Comparison of ENCODE assay signal across 8 mouse cellular contexts in genomic region chr7:123123665-123124298, GRCm38 (mm10). TPM values are rescaled to one million over a fixed set of nuclear protein-coding genes. Genes with fewer than 3 reads are reported as not detected.
DNase-seq lines count a peak whose midpoint lies in the region; ATAC-seq and TF ChIP-seq lines count a peak whose summit lies in the region.

TSS of gene Tnrc6a (plus strand) at chr7:123123885.

- WGBS in forebrain, embryonic 14.5 days, result under 1% methylated on average over 38 of the region's 55 CpGs
- WGBS in neural tube, embryonic 15.5 days, result under 1% methylated on average over 50 of the region's 55 CpGs

- ATAC-seq in cerebellum, adult (ENCODE audit: insufficient number of reproducible peaks, low FRiP score, low TSS enrichment), result peak; percentile 95
- peak; percentile 95 for ATAC-seq in forebrain, embryonic 14.5 days
- ATAC-seq in neural tube, embryonic 15.5 days (ENCODE audit: low FRiP score), result peak; percentile 96

- peak within 1 kb of the TSS; percentile 49 for H3K4me2 ChIP-seq in forebrain, embryonic 14.5 days (ENCODE audit: low read length)
- H3K4me2 ChIP-seq in neural tube, embryonic 15.5 days, result peak within 1 kb of the TSS; percentile 67

- TF ChIP-seq EP300 in ES-Bruce4 (IDR thresholded peaks at IDR 0.05; ENCODE audit: insufficient read depth, low read depth, low read length), result no peak

- peaks cover 12% of the 10 kb centered on the region for H3K36me3 ChIP-seq in ES-Bruce4 (ENCODE audit: control insufficient read depth, insufficient read depth, low read length, poor library complexity, severe bottlenecking)
- H3K36me3 ChIP-seq in forebrain, embryonic 14.5 days (ENCODE audit: control insufficient read depth, insufficient read depth, low read length), result peaks cover 9% of the 10 kb centered on the region
- H3K36me3 ChIP-seq in neural tube, embryonic 15.5 days, result no peaks in the 10 kb centered on the region

- intact Hi-C loops in heart, postnatal 14 days (cut with DNase I), result loop anchor here (5.0 kb wide), 1 partner anchor 36 kb away; no protein-coding TSS in a partner anchor

- H3K9me3 ChIP-seq in ES-Bruce4 (replicated peaks; ENCODE audit: control insufficient read depth, insufficient read depth, low read length, poor library complexity, severe bottlenecking), result no peaks in the 10 kb centered on the region
- H3K9me3 ChIP-seq in forebrain, embryonic 14.5 days (replicated peaks; ENCODE audit: control insufficient read depth, low read length), result no peaks in the 10 kb centered on the region
- no peaks in the 10 kb centered on the region for H3K9me3 ChIP-seq in neural tube, embryonic 15.5 days (replicated peaks)

- no peak for TF ChIP-seq POLR2A in ES-Bruce4 (IDR thresholded peaks at IDR 0.05; ENCODE audit: insufficient read depth, low read length)

- peak within 1 kb of the TSS; percentile 96 for H3K4me3 ChIP-seq in ES-Bruce4 (ENCODE audit: low read depth, low read length)
- H3K4me3 ChIP-seq in forebrain, embryonic 14.5 days (ENCODE audit: low read depth, low read length), result peak within 1 kb of the TSS; percentile 98
- peak within 1 kb of the TSS; percentile 86 for H3K4me3 ChIP-seq in neural tube, embryonic 15.5 days (replicated peaks)

- no peak for TF ChIP-seq CTCF in ES-Bruce4 (IDR thresholded peaks at IDR 0.05; ENCODE audit: low read depth, low read length)

- H3K4me1 ChIP-seq in ES-Bruce4 (ENCODE audit: control insufficient read depth, insufficient read depth, low read length), result no peaks in the 10 kb centered on the region
- peaks cover 9% of the 10 kb centered on the region; the same call in 1 of the 2 replicates for H3K4me1 ChIP-seq in forebrain, embryonic 14.5 days (ENCODE audit: control insufficient read depth, insufficient read depth, low read length)
- H3K4me1 ChIP-seq in neural tube, embryonic 15.5 days, result peaks cover 34% of the 10 kb centered on the region

- DNase-seq in forebrain, embryonic 14.5 days (ENCODE audit: low spot score), result peak; percentile 93
- peak; percentile 94 to 95 for DNase-seq in heart, postnatal 14 days
- peak; percentile 93 for DNase-seq in layer of hippocampus, adult 11-12 months (ENCODE audit: low spot score)
- peak; percentile 93 to 94 for DNase-seq in lung, adult 18-20 months
- peak; percentile 93 for DNase-seq in testis, postnatal 14 days (ENCODE audit: low spot score)

- peak within 1 kb of the TSS; percentile 81 for H3K27ac ChIP-seq in ES-Bruce4 (ENCODE audit: insufficient read depth, low read length)
- H3K27ac ChIP-seq in forebrain, embryonic 14.5 days (ENCODE audit: low read depth, low read length), result peak within 1 kb of the TSS; percentile 97
- H3K27ac ChIP-seq in neural tube, embryonic 15.5 days (replicated peaks), result peak within 1 kb of the TSS; percentile 96

- peak within 1 kb of the TSS; percentile 100 for H3K9ac ChIP-seq in ES-Bruce4 (ENCODE audit: low read depth, poor library complexity, severe bottlenecking)
- peak within 1 kb of the TSS; percentile 92 for H3K9ac ChIP-seq in forebrain, embryonic 14.5 days (ENCODE audit: low read length)
- H3K9ac ChIP-seq in neural tube, embryonic 15.5 days (replicated peaks), result peak within 1 kb of the TSS; percentile 88

- no peaks in the 10 kb centered on the region for H3K27me3 ChIP-seq in ES-Bruce4 (ENCODE audit: control insufficient read depth, insufficient read depth, low read length, poor library complexity, severe bottlenecking)
- no peaks in the 10 kb centered on the region for H3K27me3 ChIP-seq in forebrain, embryonic 14.5 days (replicated peaks; ENCODE audit: control insufficient read depth, insufficient read depth, low read length)
- no peaks in the 10 kb centered on the region for H3K27me3 ChIP-seq in neural tube, embryonic 15.5 days (replicated peaks)

RNA-seq across cellular contexts. Expression of gene Tnrc6a, which starts in this region (rescaled TPM):
- 111 and 119 TPM in 2 replicates for polyA plus RNA-seq in ES-Bruce4 (2011; ENCODE audit: insufficient read depth, insufficient read length, low read depth, missing spikeins)
- 33.1 and 41.1 TPM in 2 replicates for polyA plus RNA-seq in forebrain, embryonic 14.5 days (2014; fragmentation: Nextera tagmentation; extraction: Ambion mirVana)
- total RNA-seq in heart, postnatal 14 days (2021), result 10 to 100 TPM; 42.7 to 45.6 TPM
- polyA plus RNA-seq in neural tube, embryonic 15.5 days (2015; fragmentation: Nextera tagmentation; extraction: Ambion mirVana), result 51.6 and 53.7 TPM in 2 replicates

Comparison
In these comparisons a context has a peak if more than half of its experiments do, and no peak if none do; other contexts are left out.
1. Peak in every context shown above with its lines: DNase-seq, ATAC-seq, H3K4me3 ChIP-seq and H3K27ac ChIP-seq.